Mouse (Mus musculus) limb, embryonic 14.5 days (tissue): ENCODE measurements around the gene Kazn. TPM values are rescaled to one million over a fixed set of nuclear protein-coding genes. Genes with fewer than 3 reads are reported as not detected.

Experiments
- ATAC-seq: fragments of 200-750 bp; cut with Nextera tagmentation; 2 replicates; pipeline ENCODE4 v1.8.0; 2017; ENCODE audit warnings: low read depth, moderate number of reproducible peaks, moderate TSS enrichment; ENCODE audit not compliant: low FRiP score
- DNase-seq: peaks from one replicate; pipeline ENCODE4 v3.0.0-alpha.2; 2015; ENCODE audit warnings: low spot score
- H3K27ac ChIP-seq: fragments of 300-500 bp; sonication (generic); replicated peaks from 2 replicates; pipeline ENCODE4 v1.5.1; 2014; ENCODE audit warnings: low read depth, mild to moderate bottlenecking, low read length, moderate library complexity, mixed read lengths
- H3K27me3 ChIP-seq: fragments of 300-500 bp; sonication (generic); 2 replicates; pipeline ENCODE4 v1.6.1; 2014; ENCODE audit warnings: low read length, mixed read lengths; ENCODE audit not compliant: control insufficient read depth, insufficient read depth
- H3K36me3 ChIP-seq: fragments of 300-500 bp; sonication (generic); 2 replicates; pipeline ENCODE4 v1.6.1; 2014; ENCODE audit warnings: mild to moderate bottlenecking, low read length, moderate library complexity, mixed read lengths; ENCODE audit not compliant: control insufficient read depth, insufficient read depth
- H3K4me1 ChIP-seq: fragments of 300-500 bp; sonication (generic); 2 replicates; pipeline ENCODE4 v1.6.1; 2014; ENCODE audit warnings: antibody characterized with exemption, low read length, mixed read lengths; ENCODE audit not compliant: control insufficient read depth, insufficient read depth
- H3K4me2 ChIP-seq: fragments of 300-500 bp; sonication (generic); replicated peaks from 2 replicates; pipeline ENCODE4 v1.6.1; 2014; ENCODE audit warnings: low read depth, mild to moderate bottlenecking, low read length, moderate library complexity; ENCODE audit not compliant: severe bottlenecking
- H3K4me3 ChIP-seq: fragments of 300-500 bp; sonication (generic); replicated peaks from 2 replicates; pipeline ENCODE4 v1.5.1; 2014; ENCODE audit warnings: low read length
- H3K9ac ChIP-seq: fragments of 300-500 bp; sonication (generic); 2 replicates; pipeline ENCODE4 v1.6.1; 2014; ENCODE audit warnings: mild to moderate bottlenecking, low read depth, low read length, moderate library complexity; ENCODE audit not compliant: severe bottlenecking
- H3K9me3 ChIP-seq: fragments of 300-500 bp; sonication (generic); 2 replicates; pipeline ENCODE4 v1.6.1; 2016; ENCODE audit warnings: low read length; ENCODE audit not compliant: control insufficient read depth
- POLR2A ChIP-seq: fragments of 200-500 bp; IDR thresholded peaks from 2 replicates; pipeline ENCODE4 v1.8.0; 2012; ENCODE audit warnings: inconsistent platforms, mild to moderate bottlenecking, moderate library complexity, borderline replicate concordance; ENCODE audit not compliant: insufficient read depth, insufficient read length; ENCODE audit errors: extremely low read depth
- WGBS: fragments of 180-500 bp; shearing (Covaris S2); extraction: QIAGEN DNeasy Blood & Tissue Kit; methylation state at CpG from one replicate; pipeline ENCODE4 v1.1.7; 2014; 5-methylcytosine and 5-hydroxymethylcytosine counted together
- polyA plus RNA-seq, 2 experiments: library from polyadenylated mRNA; depleted of rRNA in 1 of 2; stranded (reverse) in 1 of 2; unstranded in 1 of 2; fragments of >200 nt; fragmentation: Nextera tagmentation in 1 of 2; extraction: Ambion mirVana in 1 of 2; gene quantifications; 2 replicates each; pipeline versions ENCODE4 v1.2.1 to v1.2.3; 2012 to 2014

Gene Kazn
- polyA plus RNA-seq, 2 experiments: 12.7 to 31.3 TPM

GRCm38 (mm10) chr4:142068899-142069812 is 170.0 kb downstream of the Kazn start:
- Histone ChIP-seq H3K36me3 (no peaks in the 10 kb centered on the region), H3K4me1 (peaks cover 36% of the 10 kb centered on the region), H3K4me2 (no peak overlapping the region), H3K9me3 (no peaks in the 10 kb centered on the region), H3K4me3 (no peak overlapping the region), H3K27me3 (no peaks in the 10 kb centered on the region), H3K27ac (no peak overlapping the region), H3K9ac (no peak overlapping the region)
- WGBS: 49% methylated on average over 18 of the region's 18 CpGs
- TF ChIP-seq POLR2A: no peak
- DNase-seq (no peak), ATAC-seq (no peak)

DNA sequence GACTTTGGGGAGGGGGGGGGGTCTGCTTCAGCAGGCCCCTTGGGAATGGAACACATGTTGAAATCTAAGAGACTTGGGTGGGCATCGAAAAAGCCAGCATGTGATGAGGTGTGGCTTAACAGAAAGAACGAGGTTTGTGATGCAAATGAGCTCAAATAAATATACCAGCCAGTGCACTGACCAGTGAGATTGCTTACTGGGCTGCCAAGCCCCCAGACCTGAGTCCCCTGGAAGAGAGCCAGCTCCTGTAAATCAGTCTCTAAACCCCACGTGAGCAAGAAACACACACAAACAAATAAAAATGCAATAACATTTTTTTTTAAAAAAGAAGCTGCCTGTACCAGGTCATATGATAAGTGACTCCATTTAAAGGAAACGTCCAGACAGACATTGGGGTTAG is 172.6 kb downstream of the Kazn start:
- ATAC-seq (no peak), DNase-seq (no peak)
- no peak overlapping the region for H3K4me3 ChIP-seq
- no peak overlapping the region for H3K27ac ChIP-seq
- no peak overlapping the region for H3K9ac ChIP-seq
- H3K4me1 ChIP-seq: peaks cover 24% of the 10 kb centered on the region
- no peaks in the 10 kb centered on the region for H3K9me3 ChIP-seq
- no peak overlapping the region for H3K4me2 ChIP-seq
- H3K36me3 ChIP-seq: no peaks in the 10 kb centered on the region
- no peaks in the 10 kb centered on the region for H3K27me3 ChIP-seq
- TF ChIP-seq POLR2A: no peak
- WGBS: 31% methylated on average over 4 of the region's 4 CpGs

DNA sequence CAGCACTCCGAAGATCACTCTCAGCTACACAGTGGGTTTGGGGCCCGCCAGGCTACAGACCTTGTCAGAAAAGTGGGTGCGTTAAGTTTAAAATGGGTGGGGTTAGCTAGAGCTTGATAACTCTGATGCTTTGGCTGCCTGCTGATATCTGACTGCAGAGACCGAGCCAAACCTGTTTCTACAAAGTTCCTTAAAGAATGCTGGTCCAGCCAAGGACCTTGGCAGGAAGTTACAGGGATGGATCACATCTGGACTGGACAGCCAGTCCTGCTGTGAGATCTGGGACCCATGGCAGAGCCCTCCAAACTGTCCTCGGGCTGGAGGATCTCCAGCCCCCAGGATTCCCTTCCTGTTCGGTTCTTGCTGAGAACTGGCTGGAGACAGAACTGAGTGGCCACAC is 173.4 kb downstream of the Kazn start:
- no peak for TF ChIP-seq POLR2A
- no peaks in the 10 kb centered on the region for H3K9me3 ChIP-seq
- H3K36me3 ChIP-seq: no peaks in the 10 kb centered on the region
- peaks cover 23% of the 10 kb centered on the region for H3K4me1 ChIP-seq
- no peak for DNase-seq
- H3K27me3 ChIP-seq: no peaks in the 10 kb centered on the region
- no peak overlapping the region for H3K4me3 ChIP-seq
- ATAC-seq: no peak
- no peak overlapping the region for H3K27ac ChIP-seq
- no peak overlapping the region for H3K4me2 ChIP-seq
- no peak overlapping the region for H3K9ac ChIP-seq
- 51% methylated on average over 6 of the region's 6 CpGs for WGBS

DNA sequence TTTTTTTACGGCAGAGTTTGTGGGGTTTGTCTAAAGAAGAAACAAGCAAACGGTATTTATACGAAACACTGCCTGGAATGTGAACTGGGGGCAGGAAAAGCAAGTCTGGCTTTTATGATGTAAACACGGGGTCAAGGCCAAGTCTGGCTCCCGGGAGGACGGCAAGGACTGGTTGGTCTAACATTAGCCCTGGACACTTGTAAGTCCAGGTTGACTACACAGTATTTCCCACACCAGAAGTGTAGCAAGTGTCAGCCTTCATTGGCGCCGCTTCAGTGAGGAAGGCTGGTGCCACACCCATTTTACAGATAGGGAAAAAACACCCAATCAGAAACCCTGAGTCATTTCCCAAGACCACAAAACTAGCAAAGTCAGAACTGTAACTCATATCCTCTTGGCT is 173.9 kb downstream of the Kazn start:
- DNase-seq (no peak), ATAC-seq (no peak)
- Histone ChIP-seq H3K9me3 (no peaks in the 10 kb centered on the region), H3K4me3 (no peak overlapping the region), H3K27ac (no peak overlapping the region), H3K4me1 (peaks cover 28% of the 10 kb centered on the region), H3K27me3 (no peaks in the 10 kb centered on the region), H3K9ac (no peak overlapping the region), H3K36me3 (no peaks in the 10 kb centered on the region), H3K4me2 (no peak overlapping the region)
- no peak for TF ChIP-seq POLR2A
- WGBS: 46% methylated on average over 8 of the region's 8 CpGs

- ATAC-seq (no peak), DNase-seq (no peak)
- WGBS: 80% methylated on average over 11 of the region's 11 CpGs
- Histone ChIP-seq H3K9ac (no peak overlapping the region), H3K9me3 (no peaks in the 10 kb centered on the region), H3K27ac (no peak overlapping the region), H3K36me3 (no peaks in the 10 kb centered on the region), H3K4me2 (no peak overlapping the region), H3K4me1 (peaks cover 29% of the 10 kb centered on the region), H3K27me3 (no peaks in the 10 kb centered on the region), H3K4me3 (no peak overlapping the region)
- no peak for TF ChIP-seq POLR2A
Observed at GRCm38 (mm10) chr4:142064582-142065228, 174.5 kb downstream of the Kazn start.
